Mouse (Mus musculus) small intestine, adult 2 months (tissue): ENCODE measurements around the gene Ankfy1. TPM values are rescaled to one million over a fixed set of nuclear protein-coding genes. Genes with fewer than 3 reads are reported as not detected.

Source experiments
- H3K27ac ChIP-seq: fragments of 200-500 bp; 2 replicates; pipeline ENCODE4 v1.5.1; 2012; ENCODE audit warnings: low read depth, low read length, control low read depth, inconsistent platforms; ENCODE audit not compliant: insufficient read depth
- H3K27me3 ChIP-seq: fragments of 200-500 bp; 2 replicates; pipeline ENCODE4 v1.6.1; 2012; ENCODE audit warnings: mild to moderate bottlenecking, moderate library complexity, low read length, inconsistent platforms; ENCODE audit not compliant: control insufficient read depth, insufficient read depth
- H3K36me3 ChIP-seq: fragments of 200-500 bp; 2 replicates; pipeline ENCODE4 v1.6.1; 2012; ENCODE audit warnings: mild to moderate bottlenecking, low read length, control low read depth, inconsistent platforms; ENCODE audit not compliant: control insufficient read depth, insufficient read depth
- H3K4me1 ChIP-seq: fragments of 200-500 bp; 2 replicates; pipeline ENCODE4 v1.6.1; 2012; ENCODE audit warnings: low read length, inconsistent platforms, mixed read lengths; ENCODE audit not compliant: control insufficient read depth, insufficient read depth, insufficient read length
- H3K4me3 ChIP-seq: fragments of 200-500 bp; 2 replicates; pipeline ENCODE4 v1.5.1; 2012; ENCODE audit warnings: low read depth, mild to moderate bottlenecking, control low read depth, inconsistent platforms, low read length, moderate library complexity
- CTCF ChIP-seq: fragments of 200-500 bp; IDR thresholded peaks from 2 replicates; pipeline ENCODE4 v1.5.1; 2012; ENCODE audit warnings: low read depth, mild to moderate bottlenecking, control low read depth, inconsistent platforms, low read length, moderate library complexity, mixed read lengths; ENCODE audit not compliant: insufficient replicate concordance, insufficient read length; ENCODE audit errors: extremely low read depth
- POLR2A ChIP-seq: fragments of 200-500 bp; IDR thresholded peaks from 2 replicates; pipeline ENCODE4 v1.6.1; 2012; ENCODE audit warnings: low read depth, mild to moderate bottlenecking, control low read depth, inconsistent platforms, low read length, moderate library complexity
- WGBS: fragments of 180-500 bp; shearing (Covaris S2); methylation state at CpG from one replicate; pipeline ENCODE4 v1.1.7; 2018; 5-methylcytosine and 5-hydroxymethylcytosine counted together
- polyA plus RNA-seq: library from polyadenylated mRNA; depleted of rRNA; stranded (reverse); fragments of >200 nt; gene quantifications from 2 replicates; pipeline ENCODE4 v1.2.3, GENCODE M21; 2012

Ankfy1 gene
- polyA plus RNA-seq, 1 experiment, result 28.7 TPM

DNA sequence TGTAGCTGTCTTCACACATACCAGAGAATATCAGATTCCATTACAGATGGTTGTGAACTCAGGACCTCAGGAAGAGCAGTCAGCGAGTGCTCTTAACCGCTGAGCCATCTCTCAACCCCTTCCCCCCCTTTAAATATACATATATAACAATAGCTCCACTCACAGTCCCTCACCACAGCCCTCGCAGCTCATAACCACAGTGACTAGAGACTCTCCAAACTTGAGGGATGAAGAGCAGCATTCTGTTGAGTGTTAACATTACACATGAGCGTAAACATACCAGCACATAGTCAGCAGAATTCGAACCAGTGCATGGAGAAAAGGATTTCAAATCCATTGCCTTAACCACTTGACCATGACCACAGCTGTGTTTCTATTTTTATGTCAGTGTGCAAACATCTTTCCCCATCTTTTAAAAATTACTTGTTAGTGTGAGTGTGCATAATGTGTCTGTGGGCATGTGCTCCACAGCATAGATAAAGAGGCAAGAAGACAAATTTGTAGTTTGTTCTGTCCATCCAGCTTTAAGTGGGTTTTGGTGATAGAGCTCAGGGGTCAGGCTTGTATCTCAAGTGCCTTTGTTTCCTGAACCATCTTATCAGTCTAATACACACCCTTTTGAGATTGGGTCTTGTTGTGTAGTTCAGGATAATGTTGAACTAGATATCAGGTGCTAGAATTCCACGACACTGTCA lies 18.4 kb upstream of the Ankfy1 start:
- H3K27me3 ChIP-seq, result no peaks in the 10 kb centered on the region
- TF ChIP-seq POLR2A (no peak), CTCF (no peak)
- no peak overlapping the region for H3K4me3 ChIP-seq
- no peaks in the 10 kb centered on the region for H3K4me1 ChIP-seq
- WGBS, result 68% methylated on average over 6 of the region's 6 CpGs
- H3K36me3 ChIP-seq, result no peaks in the 10 kb centered on the region; the same call in 1 of the 2 replicates
- H3K27ac ChIP-seq, result no peak overlapping the region

DNA sequence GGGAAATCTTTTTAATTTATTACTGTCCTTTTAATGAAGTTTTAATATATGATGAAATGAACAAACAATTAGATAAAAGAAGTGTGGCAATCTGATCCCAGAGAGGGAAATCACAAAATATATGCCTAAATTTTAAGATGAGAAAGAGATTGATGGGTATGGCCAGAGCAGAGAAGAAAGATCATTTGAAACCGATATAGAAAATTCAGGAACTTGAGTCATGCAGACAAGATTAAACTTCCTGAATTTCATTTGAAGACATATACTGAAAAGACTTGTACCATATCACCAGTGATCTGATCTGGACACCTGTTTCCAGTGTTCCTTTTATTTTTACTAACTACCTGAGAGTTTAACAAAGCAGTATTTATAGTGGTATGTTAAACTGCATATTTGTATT lies 17.4 kb upstream of the Ankfy1 start:
- Histone ChIP-seq H3K4me3 (no peak overlapping the region), H3K4me1 (no peaks in the 10 kb centered on the region), H3K27ac (no peak overlapping the region), H3K27me3 (no peaks in the 10 kb centered on the region), H3K36me3 (no peaks in the 10 kb centered on the region; the same call in 1 of the 2 replicates)
- no peak for TF ChIP-seq POLR2A
- TF ChIP-seq CTCF, result no peak
- WGBS, result 89% methylated on average over 1 of the region's 1 CpGs

DNA sequence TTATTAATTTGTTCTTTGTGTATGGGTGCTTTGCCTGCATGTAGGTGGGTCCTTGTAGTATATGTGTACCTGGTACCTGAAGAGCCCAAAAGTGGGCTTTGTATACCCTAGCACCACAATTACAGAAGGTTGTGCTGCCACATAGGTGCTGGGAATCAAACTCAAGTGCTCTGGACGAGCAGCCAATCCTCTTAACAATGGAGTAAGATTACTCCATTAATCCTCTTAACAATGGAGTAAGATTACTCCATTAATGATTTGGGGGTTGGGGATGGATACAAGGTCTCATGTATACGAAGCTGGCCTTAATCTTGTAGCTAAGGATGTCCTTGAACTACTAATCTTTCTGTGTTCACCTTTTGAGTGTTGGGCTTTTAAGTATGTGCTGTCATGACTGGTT lies 14.5 kb upstream of the Ankfy1 start:
- Histone ChIP-seq H3K27ac (no peak overlapping the region), H3K27me3 (no peaks in the 10 kb centered on the region), H3K4me1 (no peaks in the 10 kb centered on the region), H3K4me3 (no peak overlapping the region), H3K36me3 (no peaks in the 10 kb centered on the region; the same call in 1 of the 2 replicates)
- WGBS, result 79% methylated on average over 2 of the region's 2 CpGs
- TF ChIP-seq CTCF (no peak), POLR2A (no peak)

DNA sequence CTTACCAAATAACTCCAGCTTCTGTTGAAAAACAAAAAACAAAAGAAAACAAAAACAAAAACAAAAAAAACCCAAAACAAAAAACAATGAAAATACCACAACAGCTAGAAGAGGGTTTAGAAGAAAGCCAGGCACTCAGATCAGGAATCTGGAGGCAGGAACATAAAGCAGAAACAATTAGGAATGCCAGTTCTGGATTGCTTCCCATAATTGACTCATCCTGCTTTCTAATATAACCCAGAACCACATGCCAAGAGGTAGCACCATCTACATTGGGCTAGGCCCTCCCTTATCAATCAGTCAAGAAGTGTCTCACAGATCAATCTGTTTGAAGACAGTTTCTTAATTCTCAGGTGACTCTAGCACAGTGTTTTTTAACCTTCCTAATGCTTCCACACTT lies 9.1 kb upstream of the Ankfy1 start:
- TF ChIP-seq CTCF (no peak), POLR2A (no peak)

DNA sequence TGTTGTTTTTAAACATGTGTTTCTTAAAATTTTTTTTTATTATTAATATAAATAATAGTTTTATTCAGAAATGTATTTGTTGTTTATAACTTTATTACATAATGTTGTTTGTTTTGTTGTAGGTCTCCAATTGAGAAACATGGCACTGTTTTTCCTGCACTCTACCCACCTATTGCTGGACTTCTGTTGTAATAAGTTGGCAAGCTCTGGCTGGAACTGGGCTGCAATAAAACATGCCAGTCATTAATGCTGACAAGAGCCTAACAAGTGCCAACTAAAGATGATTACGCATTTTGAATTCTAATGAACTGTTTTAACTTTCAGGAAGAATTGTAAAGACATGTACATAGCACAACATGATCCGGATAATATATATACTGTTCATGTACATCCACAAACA lies 6.4 kb upstream of the Ankfy1 start:
- Histone ChIP-seq H3K27me3 (no peaks in the 10 kb centered on the region), H3K4me3 (no peak overlapping the region), H3K4me1 (no peaks in the 10 kb centered on the region), H3K36me3 (peaks cover 12% of the 10 kb centered on the region; the same call in 1 of the 2 replicates), H3K27ac (no peak overlapping the region)
- WGBS, result 87% methylated on average over 2 of the region's 2 CpGs
- TF ChIP-seq CTCF, result no peak
- no peak for TF ChIP-seq POLR2A

More for the DNA sequence above, 9.1 kb upstream of the Ankfy1 start:
- H3K36me3 ChIP-seq, result peaks cover 12% of the 10 kb centered on the region; the same call in 1 of the 2 replicates
- no peaks in the 10 kb centered on the region for H3K27me3 ChIP-seq
- H3K27ac ChIP-seq, result no peak overlapping the region
- no peaks in the 10 kb centered on the region for H3K4me1 ChIP-seq
- H3K4me3 ChIP-seq, result no peak overlapping the region

DNA sequence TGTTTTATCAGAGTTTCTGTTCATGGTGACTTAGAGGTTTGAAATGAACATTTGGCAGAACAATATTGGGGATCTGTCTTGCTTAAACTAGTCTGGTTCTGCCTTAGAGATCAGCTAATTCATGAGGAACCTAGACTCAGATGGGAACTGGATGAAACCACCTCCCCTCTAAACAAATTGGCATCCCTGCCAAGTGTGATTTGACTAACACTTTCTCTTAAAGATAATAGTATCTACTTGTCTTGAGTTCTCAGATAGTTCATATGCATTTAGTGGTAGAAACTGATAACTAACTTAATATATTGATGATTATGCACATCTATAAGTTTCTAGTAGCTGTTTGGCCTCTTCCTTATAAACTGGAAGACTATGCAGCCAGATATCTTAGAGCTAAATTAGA lies 3.1 kb upstream of the Ankfy1 start:
- no peak for TF ChIP-seq POLR2A
- no peak for TF ChIP-seq CTCF
- Histone ChIP-seq H3K36me3 (0 out of 2 replicates have a peak, but pooled peaks cover 8% of the 10 kb centered on the region), H3K27ac (no peak overlapping the region), H3K27me3 (no peaks in the 10 kb centered on the region), H3K4me3 (no peak overlapping the region), H3K4me1 (peaks cover 4% of the 10 kb centered on the region; the same call in 1 of the 2 replicates)

DNA sequence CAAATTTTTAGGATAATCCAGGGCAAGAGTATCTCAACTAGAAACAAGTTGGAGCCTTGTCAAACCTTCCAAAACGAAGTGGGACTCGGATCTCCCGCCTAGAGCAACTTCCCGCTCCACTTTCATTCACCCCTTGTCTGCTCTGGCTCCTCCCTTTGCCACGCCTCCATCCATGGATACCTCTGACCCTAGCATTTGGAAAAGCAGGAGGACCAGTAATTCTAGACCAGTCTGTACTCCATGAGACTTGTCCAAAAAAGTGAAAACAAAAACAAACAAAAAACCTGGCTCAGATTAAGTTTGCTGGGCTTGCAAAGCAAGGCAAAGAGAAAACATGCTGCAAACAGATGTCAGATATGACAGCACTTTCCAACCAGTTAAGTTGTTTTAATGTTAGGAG lies 1.6 kb upstream of the Ankfy1 start:
- Histone ChIP-seq H3K4me1 (peaks cover 4% of the 10 kb centered on the region; the same call in 1 of the 2 replicates), H3K36me3 (0 out of 2 replicates have a peak, but pooled peaks cover 7% of the 10 kb centered on the region), H3K4me3 (no peak overlapping the region), H3K27me3 (no peaks in the 10 kb centered on the region), H3K27ac (no peak overlapping the region)
- 11% methylated on average over 5 of the region's 5 CpGs for WGBS
- TF ChIP-seq POLR2A (no peak), CTCF (no peak)

DNA sequence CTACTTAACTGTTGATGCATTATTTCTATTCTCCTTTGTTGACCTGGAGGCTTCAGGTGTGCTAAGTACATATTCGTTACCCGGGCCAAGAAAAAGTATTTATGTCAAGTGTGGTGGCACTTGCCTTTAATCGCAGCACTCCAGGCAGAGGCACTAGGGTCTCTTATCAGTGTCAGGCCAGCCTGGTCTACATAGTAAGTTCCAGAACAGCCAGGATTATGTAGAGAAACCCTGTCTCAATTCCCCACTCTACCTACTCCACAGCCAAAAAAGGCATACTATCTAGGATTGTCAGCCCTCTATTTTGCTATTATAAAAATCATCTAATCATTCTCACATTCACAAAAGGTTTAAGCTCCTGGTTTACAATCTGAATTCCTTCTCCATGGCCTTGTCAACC lies 691 bp upstream of the Ankfy1 start:
- Histone ChIP-seq H3K4me1 (peaks cover 7% of the 10 kb centered on the region; the same call in 1 of the 2 replicates), H3K36me3 (0 out of 2 replicates have a peak, but pooled peaks cover 5% of the 10 kb centered on the region), H3K27ac (no peak overlapping the region), H3K27me3 (no peaks in the 10 kb centered on the region), H3K4me3 (no peak overlapping the region)
- no peak for TF ChIP-seq CTCF
- TF ChIP-seq POLR2A, result no peak
- WGBS, result 40% methylated on average over 3 of the region's 3 CpGs
